Mouse (Mus musculus): ENCODE data around the gene Reps1. TPM values are rescaled to one million over a fixed set of nuclear protein-coding genes. Genes with fewer than 3 reads are reported as not detected.

Reps1 gene
- total RNA-seq (2015) (67.3 and 78.2 TPM in 2 replicates), total RNA-seq (2017) (39.8 and 51.0 TPM in 2 replicates)

- peak; percentile 12 for ATAC-seq (ENCODE audit: poor library complexity, severe bottlenecking)
Observed at GRCm38 (mm10) chr10:18055696-18056390, at the start of gene Reps1. Gene Reps1 (plus strand): TSS chr10:18055861.

- ATAC-seq (ENCODE audit: poor library complexity, severe bottlenecking), result no peak
Observed at GRCm38 (mm10) chr10:18006756-18007155, 48.9 kb upstream of the Reps1 start.

- no peak for ATAC-seq (ENCODE audit: poor library complexity, severe bottlenecking)
Observed at GRCm38 (mm10) chr10:18007243-18007642, 48.4 kb upstream of the Reps1 start.

GRCm38 (mm10) chr10:18008118-18008517 is 47.5 kb upstream of the Reps1 start:
- no peak for ATAC-seq (ENCODE audit: poor library complexity, severe bottlenecking)

- peak; percentile 68 for ATAC-seq (ENCODE audit: poor library complexity, severe bottlenecking)
Observed at GRCm38 (mm10) chr10:18009744-18010143, 45.9 kb upstream of the Reps1 start.

- no peak for ATAC-seq (ENCODE audit: poor library complexity, severe bottlenecking)
Observed at GRCm38 (mm10) chr10:18011761-18012160, 43.9 kb upstream of the Reps1 start.

- ATAC-seq (ENCODE audit: poor library complexity, severe bottlenecking), result no peak
Observed at GRCm38 (mm10) chr10:18020443-18020842, 35.2 kb upstream of the Reps1 start.

- ATAC-seq (ENCODE audit: poor library complexity, severe bottlenecking), result no peak
Observed at GRCm38 (mm10) chr10:18020846-18021245, 34.8 kb upstream of the Reps1 start.

- 0 out of 2 replicates have a peak, but pooled peaks have one; percentile 5 for ATAC-seq (ENCODE audit: poor library complexity, severe bottlenecking)
Observed at GRCm38 (mm10) chr10:18021576-18022311, 33.9 kb upstream of the Reps1 start.

- peak; percentile 62 for ATAC-seq (ENCODE audit: poor library complexity, severe bottlenecking)
Observed at GRCm38 (mm10) chr10:18022312-18022711, 33.3 kb upstream of the Reps1 start.

GRCm38 (mm10) chr10:18022741-18023347 is 32.8 kb upstream of the Reps1 start, which contains the start of gene Abracl:
Gene Abracl (minus strand): TSS chr10:18023288.
- ATAC-seq (ENCODE audit: poor library complexity, severe bottlenecking), result peak; percentile 90

- no peak for ATAC-seq (ENCODE audit: poor library complexity, severe bottlenecking)
Observed at GRCm38 (mm10) chr10:18034408-18034807, 21.3 kb upstream of the Reps1 start.

- ATAC-seq (ENCODE audit: poor library complexity, severe bottlenecking), result no peak
Observed at GRCm38 (mm10) chr10:18036849-18037248, 18.8 kb upstream of the Reps1 start.

GRCm38 (mm10) chr10:18046380-18046779 is 9.3 kb upstream of the Reps1 start:
- ATAC-seq (ENCODE audit: poor library complexity, severe bottlenecking), result no peak

GRCm38 (mm10) chr10:18047380-18048146 is 8.1 kb upstream of the Reps1 start:
- no peak for ATAC-seq (ENCODE audit: poor library complexity, severe bottlenecking)

GRCm38 (mm10) chr10:18055009-18055695 is 509 bp upstream of the Reps1 start:
- peak; percentile 94 for ATAC-seq (ENCODE audit: poor library complexity, severe bottlenecking)

GRCm38 (mm10) chr10:18056391-18056745 is 707 bp downstream of the Reps1 start:
- ATAC-seq (ENCODE audit: poor library complexity, severe bottlenecking), result no peak

- no peak for ATAC-seq (ENCODE audit: poor library complexity, severe bottlenecking)
Observed at GRCm38 (mm10) chr10:18058681-18059338, 3.1 kb downstream of the Reps1 start.

- ATAC-seq (ENCODE audit: poor library complexity, severe bottlenecking), result no peak
Observed at GRCm38 (mm10) chr10:18059807-18060206, 4.1 kb downstream of the Reps1 start.

GRCm38 (mm10) chr10:18060778-18061177 is 5.1 kb downstream of the Reps1 start:
- ATAC-seq (ENCODE audit: poor library complexity, severe bottlenecking), result no peak

All from megakaryocyte, adult 5-6 weeks (primary cell).